Mouse (Mus musculus) limb, embryonic 11.5 days (tissue): ENCODE measurements around the gene Rtcb. TPM values are rescaled to one million over a fixed set of nuclear protein-coding genes. Genes with fewer than 3 reads are reported as not detected.

Experiments
- ATAC-seq: fragments of 200-750 bp; cut with Nextera tagmentation; 2 replicates; pipeline ENCODE4 v1.8.0; 2017; ENCODE audit warnings: low read depth; ENCODE audit not compliant: insufficient number of reproducible peaks, low FRiP score, low TSS enrichment
- DNase-seq: peaks from one replicate; pipeline ENCODE4 v3.0.0-alpha.2; 2015; ENCODE audit warnings: low spot score
- H3K27ac ChIP-seq: fragments of 300-500 bp; sonication (generic); replicated peaks from 2 replicates; pipeline ENCODE4 v1.5.1; 2014; ENCODE audit warnings: low read depth, mild to moderate bottlenecking, low read length
- H3K27me3 ChIP-seq: fragments of 300-500 bp; sonication (generic); 2 replicates; pipeline ENCODE4 v1.6.1; 2014; ENCODE audit warnings: mild to moderate bottlenecking, low read length, mixed read lengths; ENCODE audit not compliant: control insufficient read depth, insufficient read depth
- H3K36me3 ChIP-seq: fragments of 300-500 bp; sonication (generic); 2 replicates; pipeline ENCODE4 v1.6.1; 2014; ENCODE audit warnings: mild to moderate bottlenecking, low read length, moderate library complexity, mixed read lengths; ENCODE audit not compliant: control insufficient read depth, insufficient read depth
- H3K4me1 ChIP-seq: fragments of 300-500 bp; sonication (generic); 2 replicates; pipeline ENCODE4 v1.6.1; 2014; ENCODE audit warnings: low read length, mixed read lengths; ENCODE audit not compliant: control insufficient read depth, insufficient read depth
- H3K4me2 ChIP-seq: fragments of 300-500 bp; sonication (generic); 2 replicates; pipeline ENCODE4 v1.6.1; 2014; ENCODE audit warnings: low read depth, mild to moderate bottlenecking, moderate library complexity; ENCODE audit not compliant: severe bottlenecking
- H3K4me3 ChIP-seq: fragments of 300-500 bp; sonication (generic); 2 replicates; pipeline ENCODE4 v1.5.1; 2014; ENCODE audit warnings: low read depth, low read length
- H3K9ac ChIP-seq: fragments of 300-500 bp; sonication (generic); 2 replicates; pipeline ENCODE4 v1.6.1; 2014; ENCODE audit warnings: mild to moderate bottlenecking, low read length
- H3K9me3 ChIP-seq: fragments of 300-500 bp; sonication (generic); 2 replicates; pipeline ENCODE4 v1.6.1; 2016; ENCODE audit warnings: low read length; ENCODE audit not compliant: control insufficient read depth
- WGBS: fragments of 180-500 bp; shearing (Covaris S2); extraction: QIAGEN DNeasy Blood & Tissue Kit; methylation state at CpG from one replicate; pipeline ENCODE4 v1.1.7; 2014; 5-methylcytosine and 5-hydroxymethylcytosine counted together
- polyA plus RNA-seq: library from polyadenylated mRNA; unstranded; fragments of >200 nt; fragmentation: Nextera tagmentation; extraction: Ambion mirVana; gene quantifications from 2 replicates; pipeline ENCODE4 v1.2.1, GENCODE M21; 2014

Rtcb gene
- polyA plus RNA-seq, 1 experiment from 2014 or later = 215 TPM

- DNase-seq = peak; percentile 37
- H3K4me3 ChIP-seq = peak overlapping the region; percentile 68
- peaks cover 11% of the 10 kb centered on the region for H3K36me3 ChIP-seq
- H3K27ac ChIP-seq = no peak overlapping the region
- no peaks in the 10 kb centered on the region for H3K27me3 ChIP-seq
- no peaks in the 10 kb centered on the region for H3K9me3 ChIP-seq
- peak overlapping the region; percentile 85 for H3K9ac ChIP-seq
- ATAC-seq = no peak; the same call in 1 of the 2 replicates
- no peaks in the 10 kb centered on the region for H3K4me1 ChIP-seq
- peak overlapping the region; percentile 79 for H3K4me2 ChIP-seq
- WGBS = 4% methylated on average over 20 of the region's 20 CpGs
Measured at GRCm38 (mm10) chr10:85956871-85957419, 678 bp downstream of the Rtcb start.

- Histone ChIP-seq H3K4me3 (no peak overlapping the region), H3K9ac (no peak overlapping the region), H3K36me3 (peaks cover 13% of the 10 kb centered on the region), H3K9me3 (no peaks in the 10 kb centered on the region), H3K4me1 (no peaks in the 10 kb centered on the region), H3K27me3 (no peaks in the 10 kb centered on the region), H3K27ac (no peak overlapping the region), H3K4me2 (no peak overlapping the region)
- ATAC-seq (no peak), DNase-seq (no peak)
- WGBS = 95% methylated on average over 2 of the region's 2 CpGs
Measured at GRCm38 (mm10) chr10:85954429-85954828, 3.2 kb downstream of the Rtcb start.

DNA sequence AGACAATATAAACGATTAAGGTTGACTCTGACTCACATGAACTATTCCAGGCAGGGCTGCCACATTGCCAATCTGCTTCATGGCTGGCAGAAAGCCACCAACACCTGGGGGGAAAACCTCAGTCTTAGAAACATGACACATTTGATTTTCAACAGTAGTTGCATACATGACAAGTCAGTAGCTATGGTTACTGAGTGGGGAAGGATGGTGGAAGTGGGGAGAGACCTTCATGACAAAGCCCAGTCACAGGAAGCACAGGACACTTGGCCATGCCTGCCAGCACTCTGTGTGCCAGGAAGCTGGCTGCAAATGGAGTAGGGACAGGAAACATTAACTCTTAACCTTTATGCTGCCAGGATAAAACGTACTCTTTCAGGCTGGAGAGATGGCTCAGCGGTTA lies 4.2 kb downstream of the Rtcb start:
- H3K9ac ChIP-seq = no peak overlapping the region
- 91% methylated on average over 3 of the region's 3 CpGs for WGBS
- no peak overlapping the region for H3K27ac ChIP-seq
- DNase-seq (no peak), ATAC-seq (no peak)
- no peaks in the 10 kb centered on the region for H3K4me1 ChIP-seq
- H3K4me2 ChIP-seq = no peak overlapping the region
- peaks cover 16% of the 10 kb centered on the region for H3K36me3 ChIP-seq
- H3K9me3 ChIP-seq = no peaks in the 10 kb centered on the region
- no peaks in the 10 kb centered on the region for H3K27me3 ChIP-seq
- H3K4me3 ChIP-seq = no peak overlapping the region

DNA sequence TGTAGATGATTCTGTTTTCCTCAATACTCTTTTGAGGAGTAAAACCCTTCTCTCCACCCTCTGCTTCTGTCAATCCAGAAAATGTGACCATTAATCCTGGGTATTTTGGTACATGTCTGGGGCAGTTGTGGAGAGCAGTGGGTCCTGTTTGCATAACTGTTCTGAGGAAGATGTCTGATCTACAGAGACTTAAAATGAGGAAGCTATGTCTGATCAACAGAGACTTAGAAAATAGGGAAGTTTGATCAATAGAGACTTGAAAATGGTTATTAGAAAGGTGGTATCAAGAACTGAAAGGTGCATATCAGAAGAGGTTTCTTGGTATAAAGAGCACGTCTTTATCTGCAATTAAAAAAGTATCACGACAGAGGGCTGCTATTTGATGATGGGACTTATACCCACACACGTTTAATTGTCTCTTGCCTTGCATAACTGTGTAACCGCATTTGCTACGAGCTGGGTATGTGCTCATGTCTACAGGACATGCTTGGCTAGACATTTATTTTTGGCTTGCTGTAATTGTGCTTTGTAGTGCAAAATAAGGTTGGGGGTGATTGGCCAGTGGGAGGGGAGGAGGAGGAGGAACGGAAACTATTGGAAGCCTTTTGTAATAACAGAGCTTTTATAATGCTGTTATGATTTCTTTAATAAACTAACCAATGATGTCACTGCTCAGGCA lies 5.7 kb downstream of the Rtcb start:
- no peak overlapping the region for H3K4me3 ChIP-seq
- ATAC-seq (no peak), DNase-seq (no peak)
- H3K27ac ChIP-seq = no peak overlapping the region
- H3K27me3 ChIP-seq = no peaks in the 10 kb centered on the region
- H3K36me3 ChIP-seq = peaks cover 16% of the 10 kb centered on the region
- H3K4me2 ChIP-seq = no peak overlapping the region
- H3K9me3 ChIP-seq = no peaks in the 10 kb centered on the region
- no peak overlapping the region for H3K9ac ChIP-seq
- H3K4me1 ChIP-seq = no peaks in the 10 kb centered on the region
- WGBS = 89% methylated on average over 6 of the region's 6 CpGs

DNA sequence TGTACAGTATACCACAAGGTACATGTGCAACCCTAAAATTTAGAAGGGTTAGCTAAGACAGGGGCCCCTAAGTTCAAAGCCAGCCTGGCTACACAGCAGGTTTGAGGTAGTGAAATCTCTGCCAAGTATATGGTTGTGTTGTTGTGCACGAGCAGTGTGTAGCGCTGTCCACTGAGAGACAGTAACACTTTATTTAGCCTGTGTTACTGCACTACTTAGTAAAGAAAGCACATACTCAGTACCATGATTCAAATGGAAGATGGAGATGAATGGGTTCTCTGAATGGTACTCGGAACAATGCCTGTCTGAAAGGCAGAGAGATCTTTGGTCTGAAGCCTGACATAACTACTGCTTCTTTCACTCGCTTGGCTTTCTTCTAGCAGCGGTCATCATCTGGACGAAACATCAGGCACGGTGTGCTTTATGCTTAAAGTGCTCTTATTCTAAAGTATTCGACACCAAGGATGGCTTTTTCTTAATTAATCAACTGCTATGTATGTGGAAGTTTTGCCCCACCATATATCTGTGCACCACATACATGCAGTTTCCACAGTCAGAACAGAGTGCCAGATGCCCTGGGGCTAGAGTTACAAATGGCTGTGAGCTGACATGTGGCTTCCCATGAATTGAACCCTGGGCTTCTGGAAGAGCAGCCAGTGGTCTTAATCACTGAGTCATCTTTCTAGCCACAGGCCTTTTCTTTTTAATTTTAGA lies 9.0 kb downstream of the Rtcb start:
- Histone ChIP-seq H3K27ac (no peak overlapping the region), H3K27me3 (no peaks in the 10 kb centered on the region), H3K4me3 (no peak overlapping the region), H3K36me3 (peaks cover 10% of the 10 kb centered on the region), H3K4me1 (no peaks in the 10 kb centered on the region), H3K9me3 (no peaks in the 10 kb centered on the region), H3K4me2 (no peak overlapping the region), H3K9ac (no peak overlapping the region)
- ATAC-seq = no peak
- 95% methylated on average over 8 of the region's 8 CpGs for WGBS
- no peak for DNase-seq

GRCm38 (mm10) chr10:85936280-85936965 lies 21.2 kb downstream of the Rtcb start:
- no peak for DNase-seq
- WGBS = 87% methylated on average over 6 of the region's 6 CpGs
- ATAC-seq = no peak

DNA sequence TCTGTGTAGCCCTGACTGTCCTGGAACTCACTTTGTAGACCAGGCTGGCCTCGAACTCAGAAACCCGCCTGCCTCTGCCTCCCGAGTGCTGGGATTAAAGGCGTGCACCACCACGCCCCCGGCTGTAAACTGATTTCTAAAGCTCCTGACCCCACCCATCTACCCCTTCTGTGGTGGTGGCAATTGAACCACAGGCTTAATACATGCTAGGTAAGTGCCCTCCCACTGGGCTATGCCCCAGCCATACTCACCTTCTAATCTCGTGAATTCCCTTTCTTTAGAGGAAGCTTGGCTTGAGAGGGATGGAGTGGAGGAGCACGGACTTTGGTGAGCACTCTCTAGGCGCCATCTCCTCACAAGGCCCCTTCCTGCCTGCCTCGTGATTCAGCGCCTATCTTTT lies 27.7 kb downstream of the Rtcb start:
- DNase-seq (no peak), ATAC-seq (no peak)
- Histone ChIP-seq H3K36me3 (no peaks in the 10 kb centered on the region), H3K4me1 (no peaks in the 10 kb centered on the region), H3K27me3 (peaks cover 12% of the 10 kb centered on the region), H3K9me3 (no peaks in the 10 kb centered on the region), H3K4me2 (no peak overlapping the region), H3K9ac (no peak overlapping the region), H3K4me3 (no peak overlapping the region), H3K27ac (no peak overlapping the region)
- 88% methylated on average over 11 of the region's 11 CpGs for WGBS

More at GRCm38 (mm10) chr10:85936280-85936965, 21.2 kb downstream of the Rtcb start:
- Histone ChIP-seq H3K4me2 (no peak overlapping the region), H3K27me3 (no peaks in the 10 kb centered on the region), H3K4me3 (no peak overlapping the region), H3K27ac (no peak overlapping the region), H3K4me1 (no peaks in the 10 kb centered on the region), H3K9me3 (no peaks in the 10 kb centered on the region; the same call in 1 of the 2 replicates), H3K36me3 (peaks cover 34% of the 10 kb centered on the region), H3K9ac (no peak overlapping the region)

- no peak for ATAC-seq
- DNase-seq = no peak
- Histone ChIP-seq H3K27me3 (peaks cover 12% of the 10 kb centered on the region), H3K4me3 (no peak overlapping the region; the same call in 1 of the 2 replicates), H3K4me1 (no peaks in the 10 kb centered on the region), H3K27ac (no peak overlapping the region), H3K9me3 (no peaks in the 10 kb centered on the region), H3K9ac (no peak overlapping the region), H3K36me3 (no peaks in the 10 kb centered on the region), H3K4me2 (peak overlapping the region; percentile 77; the same call in 1 of the 2 replicates)
- 57% methylated on average over 11 of the region's 11 CpGs for WGBS
Measured at GRCm38 (mm10) chr10:85929208-85929591, 28.4 kb downstream of the Rtcb start.
